Mouse (Mus musculus) lung, postnatal 0 days (tissue): Measurements from ENCODE around the gene Bend4. TPM values are rescaled to one million over a fixed set of nuclear protein-coding genes. Genes with fewer than 3 reads are reported as not detected.

Source experiments
- ATAC-seq: fragments of 200-750 bp; cut with Nextera tagmentation; 2 replicates; pipeline ENCODE4 v1.8.0; 2017; ENCODE audit warnings: moderate library complexity
- DNase-seq: peaks from one replicate; pipeline ENCODE4 v3.0.0-alpha.2; 2016; ENCODE audit warnings: low spot score
- H3K27ac ChIP-seq: fragments of 300-500 bp; sonication (generic); 2 replicates; pipeline ENCODE4 v1.5.1; 2014; ENCODE audit warnings: antibody characterized with exemption, mild to moderate bottlenecking, low read length, mixed read lengths
- H3K27me3 ChIP-seq: fragments of 300-500 bp; sonication (generic); replicated peaks from 2 replicates; pipeline ENCODE4 v1.6.1; 2014; ENCODE audit warnings: low read length, mixed read lengths; ENCODE audit not compliant: insufficient read depth
- H3K36me3 ChIP-seq: fragments of 300-500 bp; sonication (generic); 2 replicates; pipeline ENCODE4 v1.6.1; 2014; ENCODE audit warnings: low read length, mixed read lengths; ENCODE audit not compliant: insufficient read depth
- H3K4me1 ChIP-seq: fragments of 300-500 bp; sonication (generic); 2 replicates; pipeline ENCODE4 v1.6.1; 2014; ENCODE audit warnings: antibody characterized with exemption, low read depth, low read length, mixed read lengths; ENCODE audit not compliant: insufficient read depth
- H3K4me2 ChIP-seq: fragments of 300-500 bp; sonication (generic); replicated peaks from 2 replicates; pipeline ENCODE4 v1.6.1; 2014; ENCODE audit warnings: low read depth, mild to moderate bottlenecking, low read length, moderate library complexity, mixed read lengths
- H3K4me3 ChIP-seq: fragments of 300-500 bp; sonication (generic); 2 replicates; pipeline ENCODE4 v1.5.1; 2014; ENCODE audit warnings: low read depth, low read length
- H3K9ac ChIP-seq: fragments of 300-500 bp; sonication (generic); replicated peaks from 2 replicates; pipeline ENCODE4 v1.6.1; 2014; ENCODE audit warnings: low read depth, mild to moderate bottlenecking
- H3K9me3 ChIP-seq: fragments of 300-500 bp; sonication (generic); 2 replicates; pipeline ENCODE4 v1.6.1; 2016; ENCODE audit warnings: low read length, mixed read lengths
- CTCF ChIP-seq: IDR thresholded peaks from 2 replicates; pipeline ENCODE4 v1.5.1; 2016; ENCODE audit warnings: antibody characterized with exemption, mild to moderate bottlenecking
- EP300 ChIP-seq: IDR thresholded peaks from 2 replicates; pipeline ENCODE4 v1.6.1; 2016; ENCODE audit warnings: antibody characterized with exemption, mild to moderate bottlenecking, control low read depth
- WGBS: fragments of 180-500 bp; shearing (Covaris S2); extraction: QIAGEN DNeasy Blood & Tissue Kit; methylation state at CpG from one replicate; pipeline ENCODE4 v1.1.7; 2014; 5-methylcytosine and 5-hydroxymethylcytosine counted together
- polyA plus RNA-seq: library from polyadenylated mRNA; unstranded; fragments of >200 nt; fragmentation: Nextera tagmentation; extraction: Ambion mirVana; gene quantifications from 2 replicates; pipeline ENCODE4 v1.2.1, GENCODE M21; 2015

The Bend4 gene
- polyA plus RNA-seq, 1 experiment from 2014 or later: 3.5 TPM

DNA sequence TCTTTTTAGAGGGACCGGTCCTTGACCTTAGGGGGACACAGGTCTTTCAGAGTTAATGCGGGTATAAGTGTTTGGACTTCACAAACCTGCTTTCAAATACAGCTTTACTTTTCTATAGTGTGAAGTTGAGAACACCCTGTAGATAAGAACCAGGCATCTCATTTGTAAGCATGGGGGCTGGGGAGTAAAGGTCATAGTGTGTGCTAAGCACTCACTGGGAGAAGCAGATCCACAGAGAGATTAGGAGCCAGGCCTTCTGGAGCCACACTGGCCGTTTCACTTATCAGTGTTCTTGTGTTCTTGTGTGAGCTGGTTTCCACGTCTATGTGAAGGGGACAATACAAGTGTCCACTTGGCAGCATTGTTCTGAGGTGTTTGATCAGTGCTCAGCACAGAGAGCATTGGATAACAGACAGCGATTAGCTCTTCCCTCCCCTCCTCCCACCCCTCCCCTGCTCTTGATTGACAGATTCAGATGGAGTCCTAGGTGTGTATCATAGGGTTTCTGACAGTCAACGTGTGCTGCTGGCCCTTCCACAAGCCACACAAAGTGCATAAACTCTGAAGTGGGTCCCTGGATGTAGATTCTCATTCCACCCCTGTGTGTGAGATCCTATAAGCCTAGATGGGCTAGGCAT is 14.8 kb upstream of the Bend4 start:
- H3K9ac ChIP-seq: no peak overlapping the region
- no peak overlapping the region for H3K4me3 ChIP-seq
- no peaks in the 10 kb centered on the region for H3K27me3 ChIP-seq
- WGBS: 37% methylated on average over 6 of the region's 6 CpGs
- no peak for DNase-seq
- no peak overlapping the region for H3K4me2 ChIP-seq
- H3K36me3 ChIP-seq: no peaks in the 10 kb centered on the region
- ATAC-seq: no peak
- H3K9me3 ChIP-seq: no peaks in the 10 kb centered on the region
- H3K27ac ChIP-seq: no peak overlapping the region
- no peak for TF ChIP-seq EP300
- no peak for TF ChIP-seq CTCF
- H3K4me1 ChIP-seq: no peaks in the 10 kb centered on the region; the same call in 1 of the 2 replicates

DNA sequence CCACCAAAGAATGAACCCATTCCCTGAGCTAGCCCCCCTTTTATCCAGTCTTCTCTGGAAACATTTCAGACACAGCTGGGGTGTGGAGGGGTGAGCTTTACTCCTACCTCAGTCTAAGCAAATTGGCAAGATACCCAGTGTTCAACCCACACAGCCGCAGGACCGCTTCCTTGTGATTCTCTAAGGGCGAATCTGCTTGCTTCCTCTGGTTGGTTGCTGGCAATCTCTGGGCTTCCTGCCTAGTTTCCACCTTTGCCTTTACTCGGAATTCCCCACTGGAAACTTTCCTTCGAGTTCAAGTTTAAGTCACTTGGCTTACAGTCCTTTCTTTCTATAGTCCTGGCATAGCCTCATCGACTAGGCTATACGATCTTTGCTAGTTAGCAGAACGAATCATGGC is 12.5 kb upstream of the Bend4 start:
- H3K9me3 ChIP-seq: no peaks in the 10 kb centered on the region
- H3K4me3 ChIP-seq: no peak overlapping the region
- no peaks in the 10 kb centered on the region for H3K36me3 ChIP-seq
- no peak overlapping the region for H3K9ac ChIP-seq
- TF ChIP-seq CTCF (no peak), EP300 (no peak)
- H3K4me2 ChIP-seq: no peak overlapping the region
- DNase-seq: no peak
- H3K27ac ChIP-seq: no peak overlapping the region
- H3K4me1 ChIP-seq: no peaks in the 10 kb centered on the region; the same call in 1 of the 2 replicates
- H3K27me3 ChIP-seq: no peaks in the 10 kb centered on the region
- WGBS: 84% methylated on average over 8 of the region's 8 CpGs
- no peak for ATAC-seq

DNA sequence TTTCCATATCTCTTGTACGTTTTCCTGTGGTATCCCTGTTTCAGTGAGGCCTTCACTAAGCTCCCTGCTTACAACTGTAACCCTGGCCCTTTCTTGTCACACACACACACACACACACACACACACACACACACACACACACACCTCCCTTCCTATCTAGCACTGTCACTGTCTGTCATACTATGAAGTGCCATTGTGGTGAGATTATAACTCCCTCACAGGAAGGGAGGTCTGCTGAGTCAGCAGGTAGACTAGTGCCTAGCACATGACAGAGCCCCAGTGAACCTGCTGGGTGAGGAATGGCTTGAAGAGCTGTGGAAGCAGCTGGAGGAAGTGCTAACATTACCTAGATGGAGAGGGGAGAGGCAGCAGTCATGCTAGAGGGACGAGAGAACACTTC is 9.3 kb upstream of the Bend4 start:
- no peak overlapping the region for H3K9ac ChIP-seq
- TF ChIP-seq CTCF (no peak), EP300 (no peak)
- DNase-seq (peak; percentile 70), ATAC-seq (peak; percentile 84)
- H3K27me3 ChIP-seq: no peaks in the 10 kb centered on the region
- no peak overlapping the region for H3K27ac ChIP-seq
- H3K4me3 ChIP-seq: no peak overlapping the region
- no peaks in the 10 kb centered on the region for H3K4me1 ChIP-seq
- 29% methylated on average over 2 of the region's 2 CpGs for WGBS
- H3K9me3 ChIP-seq: no peaks in the 10 kb centered on the region
- H3K36me3 ChIP-seq: no peaks in the 10 kb centered on the region
- no peak overlapping the region for H3K4me2 ChIP-seq

DNA sequence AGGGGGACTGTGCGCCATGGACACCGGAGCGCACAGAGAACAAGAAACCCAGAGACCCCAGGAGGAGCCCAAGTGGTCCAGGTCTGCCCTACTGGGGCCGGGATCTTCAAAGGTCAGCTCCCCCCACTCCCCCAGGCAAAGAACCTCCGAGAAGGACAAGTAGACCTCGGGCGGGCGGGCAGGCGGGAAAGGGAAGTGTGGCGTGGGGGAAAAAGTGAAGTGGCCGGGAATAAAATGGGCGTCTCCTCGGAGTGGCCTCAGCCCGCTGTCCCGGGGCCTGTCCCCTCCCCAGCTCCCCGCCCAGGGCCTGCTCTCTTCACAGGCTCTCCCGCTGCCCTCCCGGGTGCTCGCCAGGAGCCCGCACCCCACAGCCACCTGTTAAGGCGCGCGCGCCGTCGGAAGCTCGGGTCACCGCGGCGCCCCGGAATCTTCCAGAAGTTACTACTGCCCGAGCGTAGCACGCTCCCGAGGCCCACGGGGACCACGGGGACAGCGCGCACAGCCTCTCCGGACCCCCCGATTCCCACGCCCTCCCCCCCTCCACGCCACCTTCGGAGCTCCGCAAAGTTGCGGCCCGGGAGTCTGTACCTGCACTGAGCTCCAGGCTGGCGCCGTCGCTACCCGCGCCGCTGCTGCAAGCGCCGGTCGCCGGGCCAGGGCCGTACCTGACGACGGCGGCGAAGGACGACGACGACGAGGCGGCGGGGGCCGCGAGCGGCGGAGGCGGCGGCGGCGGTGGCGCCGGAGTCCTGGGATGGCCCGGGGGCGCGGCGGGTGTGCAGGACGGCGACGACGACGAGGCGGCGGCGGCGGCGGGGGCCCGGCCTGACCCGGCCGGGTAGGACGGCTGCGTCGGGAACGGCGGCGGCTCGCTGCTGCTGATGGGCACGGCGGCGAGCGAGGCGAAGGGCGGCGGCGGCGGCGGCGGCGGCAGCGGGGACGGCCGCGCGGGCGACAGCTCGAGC is 1.4 kb downstream of the Bend4 start:
- H3K27ac ChIP-seq: no peak overlapping the region
- DNase-seq: peak; percentile 48

DNA sequence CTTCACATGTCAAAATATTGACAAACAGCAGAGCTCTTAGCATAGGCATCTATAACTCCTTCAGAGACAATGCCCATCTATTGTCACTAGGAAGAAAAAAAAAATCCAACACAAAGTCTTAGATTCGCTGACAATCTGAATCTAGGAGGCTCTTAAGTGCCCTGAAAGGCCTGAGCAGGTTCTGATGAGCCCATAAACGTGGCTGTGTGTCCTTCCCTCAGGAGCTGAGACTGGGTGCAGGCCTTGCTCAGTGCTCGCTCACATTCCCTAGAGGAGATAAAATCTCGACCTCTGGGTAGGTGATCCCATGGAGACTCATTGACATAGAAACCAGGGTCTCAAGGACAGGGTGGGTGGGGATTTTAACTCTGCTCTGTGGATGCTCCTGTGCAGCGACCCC is 2.1 kb downstream of the Bend4 start:
- TF ChIP-seq EP300: no peak
- no peak for TF ChIP-seq CTCF
- H3K9ac ChIP-seq: no peak overlapping the region
- no peak for DNase-seq
- whole genome bisulfite sequencing: 21% methylated on average over 5 of the region's 5 CpGs
- H3K4me3 ChIP-seq: peak overlapping the region; percentile 66
- no peak overlapping the region for H3K27ac ChIP-seq
- H3K27me3 ChIP-seq: peaks cover 9% of the 10 kb centered on the region; the same call in 1 of the 2 replicates
- peak overlapping the region; percentile 94 for H3K4me2 ChIP-seq
- H3K36me3 ChIP-seq: no peaks in the 10 kb centered on the region
- no peak for ATAC-seq
- H3K4me1 ChIP-seq: no peaks in the 10 kb centered on the region
- no peaks in the 10 kb centered on the region for H3K9me3 ChIP-seq

More for the DNA sequence above, 1.4 kb downstream of the Bend4 start:
- ATAC-seq: peak; percentile 55
- WGBS: 1% methylated on average over 71 of the region's 121 CpGs
- Histone ChIP-seq H3K9ac (peak overlapping the region; percentile 23; the same call in 1 of the 2 replicates), H3K27me3 (peaks cover 9% of the 10 kb centered on the region; the same call in 1 of the 2 replicates), H3K9me3 (no peaks in the 10 kb centered on the region), H3K36me3 (no peaks in the 10 kb centered on the region), H3K4me3 (peak overlapping the region; percentile 66), H3K4me2 (peak overlapping the region; percentile 94), H3K4me1 (no peaks in the 10 kb centered on the region)
- no peak for TF ChIP-seq EP300

DNA sequence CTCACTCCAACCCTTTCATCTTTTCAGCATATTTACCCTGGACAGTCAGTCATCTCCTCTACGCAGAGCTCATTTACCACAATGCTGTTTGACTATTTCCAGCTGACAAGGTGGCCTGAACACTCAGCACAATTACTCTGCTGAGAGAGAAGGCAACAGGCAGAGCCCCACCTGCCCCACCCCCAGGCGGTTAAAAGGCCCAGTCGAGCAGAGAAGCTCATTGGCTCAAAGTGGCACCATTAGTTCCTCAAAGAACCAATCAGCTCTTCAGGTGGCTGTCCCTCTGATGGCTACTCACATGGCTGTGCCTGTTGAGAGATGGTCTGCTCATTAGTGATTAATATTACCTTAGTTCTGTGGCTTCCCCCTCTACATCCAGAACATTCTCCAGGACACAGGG is 3.5 kb downstream of the Bend4 start:
- WGBS: 50% methylated on average over 3 of the region's 3 CpGs
- H3K4me3 ChIP-seq: no peak overlapping the region
- no peaks in the 10 kb centered on the region for H3K9me3 ChIP-seq
- TF ChIP-seq CTCF (no peak), EP300 (no peak)
- no peak overlapping the region for H3K9ac ChIP-seq
- no peaks in the 10 kb centered on the region for H3K36me3 ChIP-seq
- H3K27ac ChIP-seq: no peak overlapping the region
- DNase-seq (no peak), ATAC-seq (no peak)
- H3K27me3 ChIP-seq: peaks cover 9% of the 10 kb centered on the region; the same call in 1 of the 2 replicates
- H3K4me1 ChIP-seq: no peaks in the 10 kb centered on the region
- no peak overlapping the region for H3K4me2 ChIP-seq
